Mouse (Mus musculus) MEL (cell line): Measurements from ENCODE around the gene Tfpi2.

Experiments
- BHLHE40 ChIP-seq: IDR thresholded peaks from 2 replicates; pipeline ENCODE4 v1.6.1; 2012; ENCODE audit warnings: low read depth, mild to moderate bottlenecking, inconsistent platforms, low read length, improper control_type of control experiment, borderline replicate concordance
- CTCF ChIP-seq, 3 experiments: IDR thresholded peaks in 2 of 3; conservative IDR thresholded peaks in 1 of 3; 2 replicates each; pipeline ENCODE4 v1.5.1; 2011 to 2012; ENCODE audit warnings: low read length in 3 of 3, low read depth in 2 of 3, mild to moderate bottlenecking in 2 of 3, improper control_type of control experiment in 1 of 3, inconsistent platforms in 1 of 3, mixed read lengths in 1 of 3, moderate library complexity in 1 of 3; ENCODE audit not compliant: control insufficient read depth in 1 of 3, insufficient read depth in 1 of 3, poor library complexity in 1 of 3, severe bottlenecking in 1 of 3
- E2F4 ChIP-seq: IDR thresholded peaks from 2 replicates; pipeline ENCODE4 v1.6.1; 2011; ENCODE audit warnings: low read depth, low read length, improper control_type of control experiment, borderline replicate concordance
- EP300 ChIP-seq, 2 experiments: IDR thresholded peaks; 2 replicates each; pipeline ENCODE4 v1.6.1; 2011; ENCODE audit warnings: improper control_type of control experiment in 2 of 2, low read length in 2 of 2, low read depth in 1 of 2, mild to moderate bottlenecking in 1 of 2
- HCFC1 ChIP-seq: IDR thresholded peaks from 2 replicates; pipeline ENCODE4 v1.6.1; 2012; ENCODE audit warnings: low read depth, mild to moderate bottlenecking, inconsistent platforms, low read length, improper control_type of control experiment, moderate library complexity
- JUND ChIP-seq: IDR thresholded peaks from 2 replicates; pipeline ENCODE4 v1.6.1; 2011; ENCODE audit warnings: low read depth, mild to moderate bottlenecking, improper control_type of control experiment, low read length
- MAX ChIP-seq: IDR thresholded peaks from 2 replicates; pipeline ENCODE4 v1.6.1; 2011; ENCODE audit warnings: low read length, improper control_type of control experiment
- MYB ChIP-seq: IDR thresholded peaks from 2 replicates; pipeline ENCODE4 v1.6.1; 2011; ENCODE audit warnings: mild to moderate bottlenecking, low read depth, low read length, improper control_type of control experiment
- POLR2A ChIP-seq, 2 experiments: IDR thresholded peaks; 2 replicates each; pipeline ENCODE4 v1.6.1; 2011 to 2012; ENCODE audit warnings: low read length in 2 of 2, mild to moderate bottlenecking in 2 of 2, control low read depth in 1 of 2, improper control_type of control experiment in 1 of 2, low read depth in 1 of 2, moderate library complexity in 1 of 2; ENCODE audit not compliant: control insufficient read depth in 1 of 2, insufficient read depth in 1 of 2, poor library complexity in 1 of 2
- SIN3A ChIP-seq: IDR thresholded peaks from 2 replicates; pipeline ENCODE4 v1.6.1; 2012; ENCODE audit warnings: low read length, improper control_type of control experiment, inconsistent platforms
- SMC3 ChIP-seq: IDR thresholded peaks from 2 replicates; pipeline ENCODE4 v1.6.1; 2011; ENCODE audit warnings: low read depth, low read length, improper control_type of control experiment
- USF2 ChIP-seq, 2 experiments: IDR thresholded peaks; 2 replicates each; pipeline ENCODE4 v1.6.1; 2011 to 2012; ENCODE audit warnings: improper control_type of control experiment in 2 of 2, low read length in 2 of 2, borderline replicate concordance in 1 of 2, inconsistent platforms in 1 of 2, low read depth in 1 of 2, mild to moderate bottlenecking in 1 of 2; ENCODE audit not compliant: insufficient read depth in 1 of 2
- ZNF384 ChIP-seq: IDR thresholded peaks from 2 replicates; pipeline ENCODE4 v1.6.1; 2012; ENCODE audit warnings: low read depth, mild to moderate bottlenecking, inconsistent platforms, low read length, improper control_type of control experiment

GRCm38 (mm10) chr6:3936140-3936714, 52.5 kb downstream of the Tfpi2 start:
- TF ChIP-seq SMC3 (no peak), MYB (no peak), HCFC1 (no peak), MAX (no peak), CTCF (IDR thresholded peaks at IDR 0.05 in 2 of 3, conservative IDR thresholded peaks at IDR 0.05 in 1 of 3; ENCODE audit: control insufficient read depth in 1 of 3, insufficient read depth in 1 of 3, low read depth in 2 of 3, low read length in 3 of 3, poor library complexity in 1 of 3, severe bottlenecking in 1 of 3) (no peak), ZNF384 (no peak), E2F4 (no peak), JUND (no peak), POLR2A (IDR thresholded peaks at IDR 0.05; ENCODE audit: control insufficient read depth in 1 of 2, insufficient read depth in 1 of 2, low read depth in 1 of 2, low read length in 2 of 2, poor library complexity in 1 of 2) (no peak), EP300 (IDR thresholded peaks at IDR 0.05; ENCODE audit: low read depth in 1 of 2, low read length in 2 of 2) (no peak), USF2 (IDR thresholded peaks at IDR 0.05; ENCODE audit: borderline replicate concordance in 1 of 2, insufficient read depth in 1 of 2, low read depth in 1 of 2, low read length in 2 of 2) (no peak), SIN3A (no peak), BHLHE40 (no peak)
